ENCODE assay signal across 8 mouse cellular contexts in genomic region chr5:125675623-125676022, GRCm38 (mm10).
DNase-seq lines count a peak whose midpoint lies in the region; ATAC-seq and TF ChIP-seq lines count a peak whose summit lies in the region.

No protein-coding gene starts in this region.

- no peak for TF ChIP-seq CTCF in lung, adult 2 months (IDR thresholded peaks at IDR 0.05; ENCODE audit: insufficient read depth, low read length)

- TF ChIP-seq POLR2A in lung, adult 2 months (IDR thresholded peaks at IDR 0.05; ENCODE audit: borderline replicate concordance, extremely low read depth, low read depth, low read length) = no peak

- ATAC-seq in cerebellum, adult (ENCODE audit: insufficient number of reproducible peaks, low FRiP score, low TSS enrichment) = no peak; the same call in 1 of the 2 replicates

- intact Hi-C loops in left cerebral cortex, postnatal 14 days (cut with DNase I) = no loop called here

- 38% methylated on average over 13 of the region's 13 CpGs for WGBS in lung, adult 2 months

- DNase-seq in cerebellum, adult 11 months = peak; percentile 5
- peak; percentile 61 to 76 for DNase-seq in frontal cortex, postnatal 36 days (ENCODE audit: low spot score in 2 of 2)
- DNase-seq in left cerebral cortex, postnatal 14 days (ENCODE audit: low spot score in 2 of 2) = peak; percentile 68 to 92
- DNase-seq in right cerebral cortex, postnatal 14 days = peak; percentile 50
- DNase-seq in adrenal gland, postnatal 4 days (ENCODE audit: low spot score in 2 of 2) = no peak
- DNase-seq in lung, adult 2 months = no peak
- no peak for DNase-seq in gastrocnemius, postnatal 10 days

- no peak overlapping the region for H3K4me3 ChIP-seq in lung, adult 2 months (replicated peaks; ENCODE audit: extremely low read depth, low read depth, low read length)

- no peaks in the 10 kb centered on the region for H3K4me1 ChIP-seq in lung, adult 2 months (ENCODE audit: control insufficient read depth, insufficient read depth, low read length)

Comparison
In these comparisons a context has a peak if more than half of its experiments do, and no peak if none do; other contexts are left out.
1. DNase-seq: peak in cerebellum, adult 11 months (single experiment), frontal cortex, postnatal 36 days (2 of 2), left cerebral cortex, postnatal 14 days (2 of 2) and right cerebral cortex, postnatal 14 days (single experiment); none in adrenal gland, postnatal 4 days (0 of 2), lung, adult 2 months (single experiment) and gastrocnemius, postnatal 10 days (single experiment).